Mouse (Mus musculus) ES-Bruce4 (cell line): ENCODE results near the gene Ddx23.

Experiments used
- CTCF ChIP-seq: IDR thresholded peaks from one replicate; pipeline ENCODE4 v1.8.1; 2011; ENCODE audit warnings: low read depth, low read length
- EP300 ChIP-seq: IDR thresholded peaks from 2 replicates; pipeline ENCODE4 v1.6.1; 2011; ENCODE audit warnings: low read depth, low read length; ENCODE audit not compliant: insufficient read depth
- POLR2A ChIP-seq: IDR thresholded peaks from one replicate; pipeline ENCODE4 v1.8.1; 2011; ENCODE audit warnings: low read length; ENCODE audit not compliant: insufficient read depth

GRCm38 (mm10) chr15:98604041-98604575 lies 58.6 kb downstream of the Ddx23 start:
- TF ChIP-seq EP300 (no peak), CTCF (no peak), POLR2A (no peak)
